Mouse (Mus musculus) MEL (cell line): ENCODE data around the gene Gtf2ird1. TPM values are rescaled to one million over a fixed set of nuclear protein-coding genes. Genes with fewer than 3 reads are reported as not detected.

ENCODE experiments used
- DNase-seq: peaks from one replicate; pipeline ENCODE4 v3.0.0; 2011; ENCODE audit warnings: low read depth, low spot score
- H3K27ac ChIP-seq: 2 replicates; pipeline ENCODE4 v1.5.1; 2012; ENCODE audit warnings: low read depth, mild to moderate bottlenecking, control low read depth, low read length, moderate library complexity; ENCODE audit not compliant: control insufficient read depth
- H3K27me3 ChIP-seq, 2 experiments: fragments of 150-350 bp in 1 of 2; sonication (generic) in 1 of 2; 2 replicates each; pipeline ENCODE4 v1.6.1; 2012; ENCODE audit warnings: low read length in 2 of 2, mild to moderate bottlenecking in 2 of 2, improper control_type of control experiment in 1 of 2, moderate library complexity in 1 of 2; ENCODE audit not compliant: insufficient read depth in 2 of 2, control insufficient read depth in 1 of 2
- H3K36me3 ChIP-seq, 2 experiments: 2 replicates each; pipeline ENCODE4 v1.6.1; 2012 to 2014; ENCODE audit warnings: low read length in 2 of 2, improper control_type of control experiment in 1 of 2, inconsistent platforms in 1 of 2, mild to moderate bottlenecking in 1 of 2; ENCODE audit not compliant: insufficient read depth in 2 of 2, control insufficient read depth in 1 of 2
- H3K4me1 ChIP-seq, 2 experiments: fragments of 150-350 bp in 1 of 2; sonication (generic) in 1 of 2; 2 replicates each; pipeline ENCODE4 v1.6.1; 2012; ENCODE audit warnings: low read length in 2 of 2, improper control_type of control experiment in 1 of 2, mild to moderate bottlenecking in 1 of 2; ENCODE audit not compliant: insufficient read depth in 2 of 2, control insufficient read depth in 1 of 2
- H3K4me3 ChIP-seq, 2 experiments: fragments of 150-350 bp in 1 of 2; sonication (generic) in 1 of 2; 2 replicates each; pipeline ENCODE4 v1.5.1; 2012; ENCODE audit warnings: low read depth in 2 of 2, low read length in 2 of 2, mild to moderate bottlenecking in 2 of 2, moderate library complexity in 2 of 2, control low read depth in 1 of 2, improper control_type of control experiment in 1 of 2; ENCODE audit not compliant: control insufficient read depth in 1 of 2, insufficient read depth in 1 of 2
- H3K79me2 ChIP-seq: 2 replicates; pipeline ENCODE4 v1.6.1; 2012; ENCODE audit warnings: mild to moderate bottlenecking, low read length, moderate library complexity; ENCODE audit not compliant: control insufficient read depth, poor library complexity, insufficient read depth
- H3K9ac ChIP-seq: 2 replicates; pipeline ENCODE4 v1.6.1; 2012; ENCODE audit warnings: low read depth, mild to moderate bottlenecking, control low read depth, low read length, moderate library complexity; ENCODE audit not compliant: control insufficient read depth, poor library complexity, severe bottlenecking
- H3K9me3 ChIP-seq: fragments of 150-350 bp; sonication (generic); replicated peaks from 2 replicates; pipeline ENCODE4 v1.6.1; 2012; ENCODE audit warnings: mild to moderate bottlenecking, low read length, improper control_type of control experiment, moderate library complexity; ENCODE audit not compliant: insufficient read depth
- BHLHE40 ChIP-seq: IDR thresholded peaks from 2 replicates; pipeline ENCODE4 v1.6.1; 2012; ENCODE audit warnings: low read depth, mild to moderate bottlenecking, inconsistent platforms, low read length, improper control_type of control experiment, borderline replicate concordance
- CHD2 ChIP-seq: IDR thresholded peaks from 2 replicates; pipeline ENCODE4 v1.6.1; 2011; ENCODE audit warnings: low read length, improper control_type of control experiment
- CTCF ChIP-seq, 3 experiments: IDR thresholded peaks in 2 of 3; conservative IDR thresholded peaks in 1 of 3; 2 replicates each; pipeline ENCODE4 v1.5.1; 2011 to 2012; ENCODE audit warnings: low read length in 3 of 3, low read depth in 2 of 3, mild to moderate bottlenecking in 2 of 3, improper control_type of control experiment in 1 of 3, inconsistent platforms in 1 of 3, mixed read lengths in 1 of 3, moderate library complexity in 1 of 3; ENCODE audit not compliant: control insufficient read depth in 1 of 3, insufficient read depth in 1 of 3, poor library complexity in 1 of 3, severe bottlenecking in 1 of 3
- E2F4 ChIP-seq: IDR thresholded peaks from 2 replicates; pipeline ENCODE4 v1.6.1; 2011; ENCODE audit warnings: low read depth, low read length, improper control_type of control experiment, borderline replicate concordance
- ELF1 ChIP-seq: IDR thresholded peaks from 2 replicates; pipeline ENCODE4 v1.6.1; 2014; ENCODE audit warnings: low read depth, mild to moderate bottlenecking, inconsistent platforms, low read length, improper control_type of control experiment, moderate library complexity
- EP300 ChIP-seq, 2 experiments: IDR thresholded peaks; 2 replicates each; pipeline ENCODE4 v1.6.1; 2011; ENCODE audit warnings: improper control_type of control experiment in 2 of 2, low read length in 2 of 2, low read depth in 1 of 2, mild to moderate bottlenecking in 1 of 2
- GATA1 ChIP-seq: IDR thresholded peaks from 2 replicates; pipeline ENCODE4 v1.6.1; 2011; ENCODE audit warnings: low read depth, low read length, improper control_type of control experiment
- HCFC1 ChIP-seq: IDR thresholded peaks from 2 replicates; pipeline ENCODE4 v1.6.1; 2012; ENCODE audit warnings: low read depth, mild to moderate bottlenecking, inconsistent platforms, low read length, improper control_type of control experiment, moderate library complexity
- JUND ChIP-seq: IDR thresholded peaks from 2 replicates; pipeline ENCODE4 v1.6.1; 2011; ENCODE audit warnings: low read depth, mild to moderate bottlenecking, improper control_type of control experiment, low read length
- KAT2A ChIP-seq: conservative IDR thresholded peaks from 2 replicates; pipeline ENCODE4 v1.6.1; 2012; ENCODE audit warnings: low read depth, low read length, improper control_type of control experiment, inconsistent platforms
- MAFK ChIP-seq: IDR thresholded peaks from 2 replicates; pipeline ENCODE4 v1.6.1; 2011; ENCODE audit warnings: low read depth, mild to moderate bottlenecking, low read length, improper control_type of control experiment, borderline replicate concordance
- MAX ChIP-seq: IDR thresholded peaks from 2 replicates; pipeline ENCODE4 v1.6.1; 2011; ENCODE audit warnings: low read length, improper control_type of control experiment
- MEF2A ChIP-seq: IDR thresholded peaks from 2 replicates; pipeline ENCODE4 v1.6.1; 2014; ENCODE audit warnings: low read depth, mild to moderate bottlenecking, inconsistent platforms, low read length, improper control_type of control experiment; ENCODE audit not compliant: poor library complexity, insufficient replicate concordance, severe bottlenecking; ENCODE audit errors: extremely low read depth
- MXI1 ChIP-seq: IDR thresholded peaks from 2 replicates; pipeline ENCODE4 v1.6.1; 2011; ENCODE audit warnings: mild to moderate bottlenecking, low read depth, low read length, improper control_type of control experiment
- NELFE ChIP-seq: IDR thresholded peaks from 2 replicates; pipeline ENCODE4 v1.6.1; 2011; ENCODE audit warnings: low read depth, low read length, improper control_type of control experiment
- NRF1 ChIP-seq: IDR thresholded peaks from 2 replicates; pipeline ENCODE4 v1.6.1; 2014; ENCODE audit warnings: low read depth, mild to moderate bottlenecking, inconsistent platforms, low read length, improper control_type of control experiment, moderate library complexity; ENCODE audit not compliant: poor library complexity, insufficient read depth, severe bottlenecking
- POLR2A ChIP-seq, 2 experiments: IDR thresholded peaks; 2 replicates each; pipeline ENCODE4 v1.6.1; 2011 to 2012; ENCODE audit warnings: low read length in 2 of 2, mild to moderate bottlenecking in 2 of 2, control low read depth in 1 of 2, improper control_type of control experiment in 1 of 2, low read depth in 1 of 2, moderate library complexity in 1 of 2; ENCODE audit not compliant: control insufficient read depth in 1 of 2, insufficient read depth in 1 of 2, poor library complexity in 1 of 2
- POLR2AphosphoS5 ChIP-seq: IDR thresholded peaks from 2 replicates; pipeline ENCODE4 v1.6.1; 2012; ENCODE audit warnings: low read depth, borderline replicate concordance, mild to moderate bottlenecking, inconsistent platforms, low read length, moderate library complexity, mixed read lengths
- RAD21 ChIP-seq: IDR thresholded peaks from 2 replicates; pipeline ENCODE4 v1.6.1; 2011; ENCODE audit warnings: mild to moderate bottlenecking, low read depth, low read length, improper control_type of control experiment
- TAL1 ChIP-seq: IDR thresholded peaks from 2 replicates; pipeline ENCODE4 v1.6.1; 2012; ENCODE audit warnings: mild to moderate bottlenecking, inconsistent platforms, low read length, moderate library complexity, mixed read lengths
- TBP ChIP-seq: IDR thresholded peaks from 2 replicates; pipeline ENCODE4 v1.8.0; 2011; ENCODE audit warnings: low read depth, low read length, improper control_type of control experiment
- TCF12 ChIP-seq: IDR thresholded peaks from 2 replicates; pipeline ENCODE4 v1.6.1; 2014; ENCODE audit warnings: low read depth, mild to moderate bottlenecking, inconsistent platforms, low read length, improper control_type of control experiment, moderate library complexity
- UBTF ChIP-seq: IDR thresholded peaks from 2 replicates; pipeline ENCODE4 v1.6.1; 2012; ENCODE audit warnings: low read depth, mild to moderate bottlenecking, inconsistent platforms, low read length, improper control_type of control experiment, moderate library complexity, borderline replicate concordance; ENCODE audit not compliant: insufficient read depth
- USF1 ChIP-seq: IDR thresholded peaks from 2 replicates; pipeline ENCODE4 v1.6.1; 2014; ENCODE audit warnings: low read depth, mild to moderate bottlenecking, inconsistent platforms, low read length, improper control_type of control experiment, moderate library complexity
- ZKSCAN1 ChIP-seq: IDR thresholded peaks from 2 replicates; pipeline ENCODE4 v1.6.1; 2012; ENCODE audit warnings: low read depth, mild to moderate bottlenecking, inconsistent platforms, low read length, improper control_type of control experiment, moderate library complexity
- ZMIZ1 ChIP-seq: IDR thresholded peaks from 2 replicates; pipeline ENCODE4 v1.6.1; 2012; ENCODE audit warnings: low read depth, mild to moderate bottlenecking, inconsistent platforms, low read length, improper control_type of control experiment, moderate library complexity
- ZNF384 ChIP-seq: IDR thresholded peaks from 2 replicates; pipeline ENCODE4 v1.6.1; 2012; ENCODE audit warnings: low read depth, mild to moderate bottlenecking, inconsistent platforms, low read length, improper control_type of control experiment
- polyA plus RNA-seq, 2 experiments: library from polyadenylated mRNA; stranded (reverse) in 1 of 2; unstranded in 1 of 2; fragments of >175 nt in 1 of 2; fragments of >200 nt in 1 of 2; gene quantifications; 2 replicates each; pipeline versions ENCODE4 v1.2.1 to v1.2.4; 2012; ENCODE audit warnings: low replicate concordance in 2 of 2, low read depth in 1 of 2; ENCODE audit not compliant: insufficient read length in 2 of 2, insufficient read depth in 1 of 2, missing spikeins in 1 of 2
- total RNA-seq: library from RNA; depleted of rRNA; stranded (reverse); fragments of 300-350 nt; gene quantifications from 2 replicates; pipeline ENCODE4 v1.2.3, GENCODE M21; 2012

Gtf2ird1 gene
- total and polyA plus RNA-seq, 3 experiments: 15.2 to 54.7 TPM; not detected in 1

DNA sequence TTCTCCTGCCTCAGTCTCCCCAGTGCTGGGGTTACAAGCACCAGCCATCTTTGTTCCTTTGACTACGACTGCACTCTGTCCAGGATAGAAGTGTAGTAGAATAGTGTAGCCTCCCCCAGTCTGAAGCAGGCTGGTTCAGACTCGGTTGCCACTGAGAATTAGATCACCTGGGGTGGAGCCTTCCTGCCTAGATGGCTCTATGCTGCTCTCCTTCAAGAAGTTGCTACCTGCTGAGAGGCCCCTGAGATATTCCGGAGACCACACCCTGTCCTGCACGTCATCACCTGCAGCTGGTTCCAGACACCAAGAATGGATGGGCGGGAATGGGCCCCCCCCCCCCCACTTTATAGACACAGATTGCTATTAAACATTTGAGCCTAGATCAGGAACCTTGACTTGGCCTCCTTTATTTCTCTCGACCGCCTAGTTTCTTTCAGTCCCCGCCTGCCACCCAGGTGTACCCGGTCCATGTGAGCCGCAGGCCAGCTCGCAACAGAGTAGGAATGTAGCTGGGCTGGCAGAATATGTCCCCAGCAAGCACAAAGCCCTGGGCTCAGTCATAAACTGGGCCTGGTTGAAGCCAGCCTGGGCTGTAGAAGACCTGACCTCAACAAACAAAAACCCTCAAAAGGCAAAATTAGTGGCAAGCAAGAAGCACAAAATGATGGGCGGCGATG lies 19.6 kb downstream of the Gtf2ird1 start:
- no peak for TF ChIP-seq E2F4
- no peak for TF ChIP-seq ELF1
- TF ChIP-seq HCFC1: no peak
- TF ChIP-seq CHD2: no peak
- TF ChIP-seq CTCF (IDR thresholded peaks at IDR 0.05 in 2 of 3, conservative IDR thresholded peaks at IDR 0.05 in 1 of 3; ENCODE audit: control insufficient read depth in 1 of 3, insufficient read depth in 1 of 3, low read depth in 2 of 3, low read length in 3 of 3, poor library complexity in 1 of 3, severe bottlenecking in 1 of 3): no peak
- no peak for TF ChIP-seq MXI1
- no peak for TF ChIP-seq MEF2A
- no peak for TF ChIP-seq ZMIZ1
- TF ChIP-seq MAX: no peak
- no peak for TF ChIP-seq ZNF384
- no peak for DNase-seq
- H3K79me2 ChIP-seq: no peaks in the 10 kb centered on the region
- no peaks in the 10 kb centered on the region for H3K36me3 ChIP-seq
- H3K9me3 ChIP-seq: no peaks in the 10 kb centered on the region
- no peaks in the 10 kb centered on the region for H3K27me3 ChIP-seq
- H3K27ac ChIP-seq: no peak overlapping the region
- H3K4me1 ChIP-seq: no peaks in the 10 kb centered on the region
- no peak overlapping the region for H3K4me3 ChIP-seq
- H3K9ac ChIP-seq: no peak overlapping the region

DNA sequence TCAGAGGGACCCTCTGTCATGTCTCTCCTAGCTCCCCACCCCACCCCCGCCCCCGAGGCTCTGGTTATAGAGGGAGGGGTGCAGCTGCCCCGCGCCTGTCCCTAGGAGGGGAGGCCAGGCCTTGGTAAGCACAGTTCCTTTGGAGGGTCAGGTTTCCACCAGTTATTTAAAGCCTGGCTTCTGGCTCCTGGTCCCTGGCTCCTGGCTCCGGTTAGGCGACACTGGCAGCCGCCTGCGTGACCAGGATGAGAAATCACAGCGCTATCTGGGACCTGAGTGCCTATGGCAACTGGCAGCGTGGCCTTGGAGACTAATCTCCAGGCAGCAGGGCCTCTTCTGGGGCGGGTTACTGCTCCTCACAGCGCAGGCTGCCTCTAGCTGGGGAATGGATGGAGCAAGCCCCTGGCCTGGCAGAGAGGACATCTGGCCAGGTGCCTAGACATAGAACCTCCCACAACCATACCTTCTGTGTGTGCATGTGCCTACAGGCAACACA lies 20.6 kb downstream of the Gtf2ird1 start:
- Histone ChIP-seq H3K9ac (no peak overlapping the region), H3K4me3 (no peak overlapping the region), H3K27me3 (no peaks in the 10 kb centered on the region), H3K79me2 (0 out of 2 replicates have a peak, but pooled peaks cover 2% of the 10 kb centered on the region), H3K27ac (no peak overlapping the region), H3K36me3 (no peaks in the 10 kb centered on the region), H3K4me1 (no peaks in the 10 kb centered on the region), H3K9me3 (no peaks in the 10 kb centered on the region)
- no peak for DNase-seq
- TF ChIP-seq NELFE (no peak), UBTF (no peak), POLR2A (IDR thresholded peaks at IDR 0.05; ENCODE audit: control insufficient read depth in 1 of 2, insufficient read depth in 1 of 2, low read depth in 1 of 2, low read length in 2 of 2, poor library complexity in 1 of 2) (no peak), RAD21 (no peak), JUND (no peak), GATA1 (no peak), MAFK (no peak), EP300 (IDR thresholded peaks at IDR 0.05; ENCODE audit: low read depth in 1 of 2, low read length in 2 of 2) (no peak), NRF1 (no peak), MEF2A (no peak), USF1 (no peak), ZKSCAN1 (no peak), POLR2AphosphoS5 (no peak), BHLHE40 (no peak), TBP (no peak), KAT2A (no peak), TAL1 (no peak), TCF12 (no peak), E2F4 (no peak), ZNF384 (no peak)
